Mouse (Mus musculus) frontal cortex, adult (tissue): ENCODE results near the gene Catip.
A peak's percentile ranks its signal among the peaks of the same experiment; 100 is the strongest.
"Not testable (repeated sequence)": the region's sequence is repeated elsewhere in the genome, so short reads cannot be mapped to it uniquely, and the experiment has no call there.

Experiments used
- ATAC-seq: cut with Nextera tagmentation; 2 replicates; pipeline ENCODE4 v1.9.2; 2017; ENCODE audit warnings: mild to moderate bottlenecking, moderate library complexity, mixed read lengths; ENCODE audit not compliant: low TSS enrichment

Gene Catip

DNA sequence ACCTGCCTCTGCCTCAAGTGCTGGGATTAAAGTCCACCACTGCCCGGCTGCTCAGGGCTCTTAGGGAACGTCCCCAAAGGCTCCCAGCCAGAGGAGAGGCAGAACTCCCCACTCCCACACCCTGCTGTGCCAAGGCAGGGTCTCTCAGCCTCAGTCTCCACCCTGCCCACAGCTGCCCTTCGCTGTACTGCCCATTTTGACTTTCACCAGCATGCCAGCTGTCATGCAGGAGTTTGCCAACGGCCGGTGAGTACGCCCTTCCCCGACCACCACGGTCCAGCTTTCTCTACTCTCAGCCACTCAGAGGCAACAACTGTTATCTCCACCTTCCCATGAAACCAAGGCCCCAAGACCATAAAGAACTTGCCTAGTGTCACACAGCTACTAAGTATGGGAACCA, 22.6 kb downstream of the Catip start:
- ATAC-seq = no peak

DNA sequence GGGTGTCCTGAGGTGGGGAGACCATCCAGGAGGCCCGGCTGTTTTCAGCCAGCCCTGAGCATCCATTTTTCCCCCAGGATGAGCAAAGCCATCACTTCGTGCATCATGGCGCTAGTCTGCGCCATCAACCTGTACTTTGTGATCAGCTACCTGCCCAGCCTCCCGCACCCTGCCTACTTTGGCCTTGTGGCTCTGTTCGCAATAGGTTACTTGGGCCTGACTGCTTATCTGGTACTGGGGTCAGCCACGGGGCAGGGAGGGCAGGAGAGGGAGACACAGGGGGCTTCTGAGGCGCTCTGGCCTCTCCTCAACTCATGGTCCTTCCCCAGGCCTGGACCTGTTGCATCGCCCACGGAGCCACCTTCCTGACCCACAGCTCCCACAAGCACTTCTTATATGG, 23.2 kb downstream of the Catip start:
- ATAC-seq = no peak

DNA sequence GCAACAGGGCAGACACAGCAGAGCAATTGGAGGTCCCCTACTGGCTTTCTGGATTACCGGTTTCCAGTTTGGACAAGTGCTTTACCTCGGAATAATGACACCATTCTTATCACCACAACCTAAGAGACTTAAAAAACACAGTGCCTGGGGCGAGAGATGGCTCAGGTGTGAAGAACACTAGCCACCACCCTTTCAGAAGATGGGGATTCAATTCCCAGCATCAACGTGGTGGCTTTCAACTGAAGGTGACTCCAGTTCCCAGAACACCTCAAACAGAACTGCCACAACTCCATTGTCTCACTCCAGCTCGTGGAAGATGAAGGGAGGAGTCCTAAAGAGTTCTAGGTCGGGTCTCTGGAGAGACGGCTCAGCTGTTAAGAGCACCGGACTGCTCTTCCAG, 23.6 kb downstream of the Catip start:
- no peak for ATAC-seq

DNA sequence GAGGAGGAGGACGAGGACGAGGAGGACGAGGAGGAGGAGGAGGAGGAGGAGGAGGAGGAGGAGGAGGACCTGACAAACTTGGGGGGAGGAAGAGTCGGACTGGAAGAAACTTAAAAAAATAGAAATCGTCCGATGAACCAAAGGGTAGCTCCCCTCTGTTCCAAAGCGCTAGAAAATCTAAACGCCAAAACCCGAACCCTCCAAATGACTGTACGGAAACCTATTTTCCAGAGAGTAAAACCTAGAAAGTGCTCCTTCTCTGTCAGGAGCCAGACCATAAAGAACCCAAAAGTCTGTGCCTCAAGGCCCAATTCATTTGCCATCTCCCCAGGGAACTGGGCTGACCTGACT, 24.4 kb downstream of the Catip start:
- no peak for ATAC-seq

DNA sequence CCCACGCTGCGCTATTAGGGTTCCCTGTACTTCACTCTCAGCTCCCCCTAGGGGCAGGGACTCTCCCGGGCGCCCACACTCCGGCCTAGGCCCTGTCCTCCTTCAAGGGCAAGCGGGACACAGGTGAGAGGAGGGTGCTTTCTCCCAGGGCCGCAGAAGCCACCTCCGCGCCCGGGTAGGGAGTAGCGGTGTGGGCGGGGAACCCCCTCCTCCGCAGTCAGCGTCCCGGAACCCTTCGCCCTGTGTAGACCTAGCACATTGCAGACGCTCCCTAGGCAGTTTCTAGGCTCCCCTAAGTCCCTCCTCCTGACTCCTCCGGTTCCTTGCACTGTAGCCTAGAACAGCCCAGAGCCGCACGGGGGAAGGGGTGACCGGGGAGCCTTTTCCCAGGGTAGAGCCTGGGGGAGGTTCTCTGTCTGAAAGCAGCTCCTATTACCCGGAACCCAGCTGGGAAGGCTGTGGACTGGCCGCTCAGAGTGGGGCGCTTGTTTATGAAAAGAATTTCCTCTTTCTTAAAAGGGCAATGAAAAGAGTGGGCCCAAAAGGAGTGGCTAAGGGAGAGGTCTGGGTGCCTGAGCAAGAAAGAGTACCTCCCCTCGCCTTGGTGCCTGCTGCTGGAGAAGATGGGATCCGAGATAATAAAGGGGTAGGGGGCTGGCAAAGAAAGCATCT, 24.9 kb downstream of the Catip start:
- ATAC-seq = peak; percentile 85

DNA sequence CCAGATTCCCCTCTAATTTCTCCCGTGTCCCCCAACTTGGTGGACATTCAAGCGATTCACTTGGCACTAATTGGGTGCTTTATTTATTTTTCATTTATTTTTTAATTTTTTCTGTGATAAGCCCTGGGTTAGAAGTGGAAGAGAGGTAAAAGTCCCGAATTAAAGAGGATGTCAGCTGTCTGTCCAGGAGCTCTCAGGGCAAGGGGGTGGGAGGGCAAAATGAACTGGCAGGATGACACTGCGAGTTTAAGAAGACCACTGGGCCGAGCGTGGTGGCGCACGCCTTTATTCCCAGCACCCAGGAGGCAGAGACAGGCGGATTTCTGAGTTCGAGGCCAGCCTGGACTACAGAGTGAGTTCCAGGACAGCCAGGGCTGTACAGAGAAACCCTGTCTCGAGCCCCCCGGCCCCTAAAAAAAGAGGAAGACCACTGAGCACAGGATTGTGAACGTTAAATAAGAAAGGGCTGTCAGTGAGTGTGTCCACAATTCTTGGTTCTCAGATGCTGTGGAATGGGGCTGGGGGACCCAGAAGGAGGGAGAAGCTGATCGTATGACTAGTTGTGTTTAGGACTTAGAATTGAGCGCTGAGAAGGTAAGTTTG, 25.6 kb downstream of the Catip start:
- no peak for ATAC-seq

DNA sequence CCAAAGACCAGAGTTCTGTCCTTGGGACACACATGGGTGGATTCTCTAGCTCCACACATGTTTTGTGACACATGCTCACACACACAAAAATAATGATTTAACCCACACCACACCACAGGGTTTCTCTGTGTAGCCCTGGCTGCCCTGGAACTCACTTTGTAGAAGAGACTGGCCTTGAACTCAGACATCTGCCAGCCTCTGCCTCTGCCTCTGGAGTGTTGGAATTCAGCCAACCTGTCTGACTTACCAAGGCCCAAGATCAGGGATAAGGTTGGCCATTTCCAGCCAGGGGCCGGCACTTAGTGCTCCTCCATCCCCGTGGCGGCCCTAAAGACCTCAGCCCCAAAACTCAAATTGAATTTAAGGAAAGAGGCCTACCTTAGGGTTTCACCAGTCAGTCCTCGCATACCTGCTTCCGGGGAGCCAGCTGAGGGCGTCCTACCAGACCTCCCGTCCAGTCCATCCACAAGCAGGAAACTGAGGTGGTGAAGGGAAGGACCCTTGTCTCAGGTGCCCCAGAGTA, 26.6 kb downstream of the Catip start:
- no peak for ATAC-seq

DNA sequence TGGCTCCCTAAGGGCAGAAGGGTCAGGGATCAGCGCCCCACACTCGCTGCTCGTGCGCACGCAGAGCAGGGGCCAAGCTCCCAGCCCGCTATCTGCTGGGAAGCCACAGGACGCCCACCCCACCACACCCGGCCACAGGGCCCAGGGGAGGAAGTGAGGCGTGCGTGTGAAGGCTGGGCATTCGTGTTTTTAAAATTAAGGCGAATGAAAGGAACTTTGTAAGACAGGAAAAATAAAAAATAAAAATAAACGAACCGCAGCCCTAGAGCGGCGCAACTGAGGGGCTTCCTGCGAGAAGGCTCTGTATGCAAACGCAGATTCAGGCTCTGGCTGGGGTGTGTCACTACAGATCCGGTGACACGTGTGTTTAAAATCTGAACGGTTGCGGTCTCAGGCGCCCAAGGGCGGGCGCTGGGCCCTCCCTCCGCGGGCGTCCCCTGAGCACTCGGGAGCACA, 28.0 kb downstream of the Catip start:
- no peak for ATAC-seq

DNA sequence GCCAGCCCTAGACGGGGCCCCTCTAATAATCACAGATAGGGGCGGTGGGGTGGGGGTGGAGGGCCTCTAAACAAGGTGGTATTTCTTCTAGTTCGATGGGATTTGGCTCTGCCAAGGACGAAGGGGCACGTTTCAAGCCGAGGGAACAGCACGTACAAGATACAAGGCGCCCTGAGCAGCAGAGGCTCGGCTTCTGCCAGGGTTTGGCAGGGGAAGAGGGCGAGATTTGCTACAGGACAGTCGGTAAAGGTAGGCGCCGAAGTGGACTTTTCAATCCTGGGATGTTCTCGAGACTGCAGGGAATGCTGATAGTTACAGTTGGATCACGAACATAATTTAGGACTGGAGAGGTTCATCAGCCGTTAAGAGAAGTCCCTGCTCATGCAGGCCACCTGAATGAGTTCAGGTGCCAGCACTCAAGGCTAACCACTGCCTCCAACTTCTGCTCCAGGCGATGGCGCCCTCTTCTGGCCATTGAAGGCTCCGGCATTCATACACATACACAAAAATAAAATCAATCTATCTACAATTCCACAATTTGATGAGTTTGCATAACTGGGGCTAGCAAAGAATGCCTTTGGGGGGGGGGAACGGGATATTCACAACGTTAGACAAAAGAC, 28.5 kb downstream of the Catip start:
- no peak for ATAC-seq

DNA sequence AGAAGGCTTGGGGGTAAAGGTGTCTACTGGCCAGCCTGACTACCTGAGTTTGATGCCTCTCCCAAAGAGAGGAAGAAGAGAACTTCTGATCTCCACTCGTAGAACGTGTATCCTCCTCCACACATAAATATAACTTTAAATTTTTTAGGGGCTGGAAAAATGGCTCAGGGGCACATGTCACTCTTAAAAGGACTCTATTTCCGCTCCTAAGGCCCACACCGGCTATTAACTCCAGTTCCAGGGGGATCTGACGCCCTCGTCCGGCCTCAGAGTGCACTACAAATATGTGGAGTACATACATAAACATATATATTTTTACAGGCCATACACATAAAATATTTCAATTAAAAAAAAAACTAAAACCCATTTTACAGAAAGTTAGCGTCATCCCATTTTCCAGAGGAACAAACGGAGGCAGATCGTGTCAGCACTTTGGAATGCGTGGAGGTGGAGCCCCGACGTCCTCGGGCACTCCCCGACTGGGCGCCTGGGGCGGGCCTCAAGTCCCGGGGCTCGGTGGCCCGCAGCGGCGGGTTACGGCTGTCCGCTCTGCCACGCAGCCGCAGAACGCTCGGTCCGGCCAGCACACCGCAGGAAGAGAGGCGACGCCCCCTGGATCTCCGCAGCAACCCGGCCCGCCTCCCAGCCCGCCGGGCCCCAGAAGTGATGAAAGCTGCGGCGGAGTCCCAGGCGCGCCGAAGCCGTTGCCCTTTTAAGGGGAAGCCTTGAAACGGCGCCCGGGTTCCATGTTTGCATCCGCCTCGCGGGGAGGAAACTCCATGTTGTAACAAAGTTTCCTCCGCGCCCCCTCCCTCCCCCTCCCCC, 29.2 kb downstream of the Catip start, which contains the start of gene Ctdsp1:
Gene Ctdsp1 (plus strand): TSS at position 586 of the 825 bp plus-strand sequence.
- ATAC-seq = peak; percentile 61

DNA sequence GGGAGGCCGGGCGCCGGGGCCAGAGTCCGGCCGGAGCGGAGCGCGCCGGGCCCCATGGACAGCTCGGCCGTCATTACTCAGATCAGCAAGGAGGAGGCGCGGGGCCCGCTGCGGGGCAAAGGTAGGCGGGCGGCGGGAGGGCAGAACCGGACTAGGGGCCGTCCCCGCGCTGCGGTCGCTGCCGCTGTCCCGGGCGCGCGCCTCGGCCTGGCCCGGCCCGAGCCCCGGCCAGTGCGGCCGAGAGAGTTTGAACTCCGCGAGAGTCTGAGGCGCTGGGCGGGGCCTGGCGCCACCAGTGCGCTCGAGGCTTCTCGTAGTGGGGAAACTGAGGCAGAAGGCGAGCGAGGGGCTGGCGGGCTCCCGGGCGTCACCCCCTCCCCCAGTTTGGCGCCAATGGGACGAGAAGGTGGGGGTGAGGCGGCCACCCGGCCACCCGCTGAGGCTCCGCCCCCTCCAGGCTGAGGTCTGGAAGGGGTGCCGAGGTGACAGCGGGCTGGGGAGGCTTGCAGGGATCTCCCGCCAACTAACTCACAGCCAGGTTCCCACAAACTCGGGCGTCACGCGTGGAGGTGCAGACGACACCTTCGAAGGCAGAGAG, 30.0 kb downstream of the Catip start:
- no peak for ATAC-seq

DNA sequence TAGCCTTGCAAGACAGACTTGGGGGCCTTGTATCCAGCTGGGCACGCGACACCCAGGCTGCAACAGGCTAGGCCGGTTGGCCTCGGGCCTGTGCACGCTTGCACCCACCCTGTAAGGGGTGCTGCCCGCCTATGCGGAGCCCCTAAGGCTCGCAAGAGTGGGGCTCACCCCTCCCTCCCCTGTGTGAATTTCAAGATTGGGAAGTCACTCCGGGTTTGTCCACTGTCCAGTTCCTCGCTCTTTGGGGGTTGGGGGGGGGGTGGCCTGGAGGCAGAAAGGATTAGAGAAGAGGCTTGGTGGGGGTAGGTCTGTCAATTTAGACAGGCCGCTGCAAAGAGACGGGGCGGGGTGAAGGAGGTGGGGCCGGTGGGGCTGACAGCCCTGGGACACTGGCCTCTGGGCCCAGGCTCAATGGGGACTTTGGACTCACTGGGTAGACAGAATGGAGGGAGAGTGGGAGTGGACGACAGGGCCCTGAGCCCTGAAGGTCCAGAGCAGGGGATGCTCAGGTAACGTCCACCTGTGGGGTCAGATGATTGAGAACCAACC, 30.6 kb downstream of the Catip start:
- ATAC-seq = no peak

DNA sequence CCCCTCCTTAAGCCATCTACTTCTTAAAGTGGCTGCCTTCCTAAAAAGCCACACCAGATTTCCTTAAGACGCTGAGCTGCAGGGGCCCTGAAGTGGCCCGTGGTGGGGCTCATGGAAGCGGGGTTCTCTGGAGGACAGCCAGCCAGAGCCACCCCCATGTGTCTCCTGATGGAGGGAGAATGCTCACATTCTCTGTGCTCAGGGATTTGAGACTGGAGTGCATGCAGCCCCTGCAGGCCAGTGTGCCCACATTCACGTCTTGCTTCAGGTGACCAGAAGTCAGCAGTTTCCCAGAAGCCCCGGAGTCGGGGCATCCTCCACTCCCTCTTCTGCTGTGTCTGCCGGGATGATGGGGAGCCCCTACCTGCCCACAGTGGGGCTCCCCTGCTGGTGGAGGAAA, 31.1 kb downstream of the Catip start:
- no peak for ATAC-seq

DNA sequence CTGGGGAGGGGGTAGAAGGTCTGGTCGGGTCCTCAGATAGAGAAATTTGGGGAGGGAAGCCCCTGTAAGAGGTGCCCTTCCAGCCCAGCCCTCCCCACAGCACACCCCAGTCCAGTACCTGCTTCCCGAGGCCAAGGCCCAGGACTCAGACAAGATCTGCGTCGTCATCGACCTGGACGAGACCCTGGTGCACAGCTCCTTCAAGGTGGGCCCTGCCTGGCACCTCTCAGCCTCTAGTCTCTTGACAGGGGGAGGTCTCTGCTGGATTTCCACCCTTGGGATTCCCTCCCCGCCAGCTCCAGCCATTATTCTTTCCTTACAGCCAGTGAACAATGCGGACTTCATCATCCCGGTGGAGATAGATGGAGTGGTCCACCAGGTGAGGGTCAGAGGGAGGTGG, 31.8 kb downstream of the Catip start:
- no peak for ATAC-seq

DNA sequence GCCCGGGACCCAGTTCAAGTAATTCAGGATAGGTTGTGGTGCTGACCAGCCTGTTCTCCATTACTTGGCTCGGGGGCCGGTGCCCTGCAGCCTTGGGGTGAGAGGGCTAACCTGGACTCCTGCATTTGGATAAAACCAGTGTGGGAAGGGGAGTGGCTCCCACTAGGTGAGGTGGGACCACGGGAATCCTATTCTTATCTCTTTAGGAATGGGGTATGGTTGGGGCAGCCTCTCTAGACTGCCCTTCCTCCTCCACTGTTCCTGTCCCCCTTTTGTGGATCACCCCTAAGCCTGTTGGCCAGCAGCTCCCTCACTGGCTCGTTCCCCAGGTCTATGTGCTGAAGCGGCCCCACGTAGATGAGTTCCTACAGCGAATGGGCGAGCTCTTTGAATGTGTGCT, 32.4 kb downstream of the Catip start:
- no peak for ATAC-seq

DNA sequence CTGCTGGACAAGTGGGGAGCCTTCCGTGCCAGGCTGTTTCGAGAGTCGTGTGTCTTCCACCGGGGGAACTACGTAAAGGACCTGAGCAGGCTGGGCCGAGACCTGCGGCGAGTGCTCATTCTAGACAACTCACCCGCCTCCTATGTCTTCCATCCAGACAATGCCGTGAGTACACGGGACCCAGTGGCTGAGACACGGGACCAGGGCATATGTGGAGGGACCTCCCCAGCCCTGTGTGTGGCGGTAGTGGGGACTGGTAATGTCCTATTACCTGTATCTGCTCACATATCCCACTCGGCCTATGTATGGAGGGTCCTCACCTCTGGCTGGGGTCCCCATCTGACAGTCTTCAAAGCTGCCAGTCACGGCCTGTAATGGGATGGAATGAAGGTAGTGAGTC, 33.0 kb downstream of the Catip start:
- no peak for ATAC-seq

DNA sequence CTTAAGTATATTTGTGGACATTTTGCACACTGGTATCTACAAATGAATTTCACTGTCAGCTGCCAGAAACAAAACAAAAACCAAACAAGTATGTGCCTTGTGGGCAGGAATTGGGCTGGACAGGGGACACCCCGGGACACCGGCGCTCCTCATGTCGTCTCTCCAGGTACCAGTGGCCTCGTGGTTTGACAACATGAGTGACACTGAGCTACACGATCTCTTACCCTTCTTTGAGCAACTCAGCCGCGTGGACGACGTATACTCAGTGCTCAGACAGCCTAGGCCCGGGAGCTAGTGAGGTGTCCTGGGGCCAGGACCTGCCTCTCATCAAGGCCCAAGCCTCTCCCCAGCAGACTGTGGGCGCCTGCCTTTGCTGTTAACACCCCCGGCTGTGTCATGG, 33.4 kb downstream of the Catip start:
- ATAC-seq = no peak

DNA sequence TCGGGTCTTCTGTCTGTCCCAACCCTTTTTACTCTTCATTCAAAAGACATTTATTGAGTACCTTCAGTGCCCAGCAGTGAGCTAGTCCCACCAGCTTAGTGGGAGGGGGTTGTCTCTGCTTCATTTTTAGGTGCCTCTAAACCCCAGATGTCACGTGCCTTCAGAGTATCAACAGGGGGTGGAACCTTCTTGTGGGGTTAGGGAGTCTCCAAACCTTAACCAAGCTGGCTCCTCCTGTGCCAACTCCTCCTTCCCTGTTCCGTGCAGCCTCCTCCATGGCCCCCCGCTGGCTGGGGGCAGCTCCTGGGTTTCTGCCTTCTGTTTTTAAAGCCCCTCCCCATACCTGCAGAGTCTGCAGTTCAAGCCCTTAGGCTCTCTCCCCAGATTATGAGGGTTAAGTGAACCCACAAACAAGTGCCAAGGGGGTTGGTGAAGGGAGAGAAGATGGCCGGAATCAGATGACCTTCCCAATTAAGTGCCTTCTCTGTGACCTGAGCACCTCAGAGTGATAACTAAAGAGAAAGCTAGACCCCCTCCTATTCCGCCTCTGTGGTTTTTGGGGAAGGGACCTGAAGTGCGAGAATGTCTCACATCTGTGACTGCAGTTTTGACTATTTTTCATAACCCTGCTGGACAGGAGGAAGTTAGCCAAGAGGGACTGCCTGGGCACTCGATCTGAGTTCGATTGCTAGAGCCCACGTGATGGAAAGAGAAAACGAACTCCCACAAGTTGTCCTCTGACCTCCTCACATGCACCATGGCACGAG, 34.7 kb downstream of the Catip start:
- ATAC-seq = not testable (repeated sequence)

DNA sequence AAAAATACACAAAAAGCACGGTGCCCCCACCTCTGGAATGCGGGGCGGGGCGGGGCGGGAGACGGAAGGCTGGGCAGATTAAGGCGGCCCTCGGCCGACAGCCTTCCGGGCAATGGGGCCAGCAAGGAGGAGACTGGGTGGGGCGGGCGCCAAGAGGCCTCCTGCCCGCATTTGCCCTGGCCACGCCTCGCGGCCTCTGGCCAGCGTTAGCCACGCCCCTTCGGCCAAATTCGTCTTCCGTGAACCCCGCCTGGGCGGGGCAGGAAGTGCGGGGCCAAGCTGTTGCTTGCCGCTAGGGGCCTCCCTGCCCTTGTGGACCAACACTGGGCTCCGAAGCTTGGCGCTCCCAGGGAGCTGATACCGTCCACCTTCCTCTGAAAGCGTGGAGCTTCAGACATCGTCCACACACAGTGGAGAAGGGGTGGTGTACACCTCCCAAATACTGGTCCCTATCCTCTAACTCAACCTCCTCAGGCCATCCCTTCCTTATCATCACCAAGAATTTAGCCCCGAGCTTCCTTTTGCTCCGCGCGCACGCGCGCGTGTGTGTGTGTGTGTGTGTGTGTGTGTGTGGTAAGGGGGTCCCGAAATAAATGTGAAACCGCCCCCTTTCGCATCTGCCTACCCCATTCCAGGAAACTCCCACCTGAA, 35.5 kb downstream of the Catip start:
- peak; percentile 82 for ATAC-seq

DNA sequence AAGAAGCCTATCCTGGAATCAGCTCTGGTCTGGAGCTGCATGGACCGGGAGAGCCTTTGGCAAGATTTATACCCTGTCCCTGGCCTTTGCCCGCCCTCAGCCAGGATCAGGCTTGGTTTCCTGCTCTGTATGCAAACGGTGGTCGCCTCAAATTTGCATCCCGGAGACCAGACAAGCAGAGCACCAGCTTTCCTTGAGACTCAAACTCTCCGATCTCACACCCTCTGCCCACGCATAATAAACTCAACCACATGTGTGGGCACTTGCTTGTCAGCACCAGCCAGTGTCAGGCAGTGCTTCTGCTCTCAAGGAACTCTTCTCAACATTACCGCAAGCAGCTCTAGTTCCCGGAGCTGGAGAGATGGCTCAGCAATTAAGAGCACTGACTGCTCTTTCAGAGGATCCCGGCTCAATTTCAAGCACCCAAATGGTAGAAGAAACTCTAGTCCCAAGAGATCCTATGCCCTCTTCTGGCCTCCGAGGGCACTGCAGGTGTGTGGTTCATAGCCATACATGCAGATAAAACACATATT, 36.1 kb downstream of the Catip start:
- ATAC-seq = peak; percentile 67
